Mouse (Mus musculus) embryonic facial prominence, embryonic 11.5 days (tissue): ENCODE data around the gene Znhit2. TPM values are rescaled to one million over a fixed set of nuclear protein-coding genes. Genes with fewer than 3 reads are reported as not detected.
"Not testable (repeated sequence)": the region's sequence is repeated elsewhere in the genome, so short reads cannot be mapped to it uniquely, and the experiment has no call there.

Experiments
- ATAC-seq: fragments of 200-750 bp; cut with Nextera tagmentation; replicated peaks from 2 replicates; pipeline ENCODE4 v1.8.0; 2017; ENCODE audit warnings: low read depth; ENCODE audit not compliant: insufficient number of reproducible peaks, low FRiP score, low TSS enrichment
- DNase-seq: peaks from one replicate; pipeline ENCODE4 v3.0.0-alpha.2; 2015; ENCODE audit warnings: low spot score
- H3K27ac ChIP-seq: fragments of 300-500 bp; sonication (generic); replicated peaks from 2 replicates; pipeline ENCODE4 v1.5.1; 2014; ENCODE audit warnings: mild to moderate bottlenecking, low read depth, low read length, control low read depth
- H3K27me3 ChIP-seq: fragments of 300-500 bp; sonication (generic); 2 replicates; pipeline ENCODE4 v1.6.1; 2014; ENCODE audit warnings: mild to moderate bottlenecking, low read length, moderate library complexity, mixed read lengths; ENCODE audit not compliant: control insufficient read depth, insufficient read depth
- H3K36me3 ChIP-seq: fragments of 300-500 bp; sonication (generic); replicated peaks from 2 replicates; pipeline ENCODE4 v1.6.1; 2014; ENCODE audit warnings: low read depth, mild to moderate bottlenecking, low read length, moderate library complexity, mixed read lengths; ENCODE audit not compliant: control insufficient read depth, insufficient read depth
- H3K4me1 ChIP-seq: fragments of 300-500 bp; sonication (generic); 2 replicates; pipeline ENCODE4 v1.6.1; 2014; ENCODE audit warnings: low read length, mixed read lengths; ENCODE audit not compliant: control insufficient read depth, insufficient read depth
- H3K4me2 ChIP-seq: fragments of 300-500 bp; sonication (generic); 2 replicates; pipeline ENCODE4 v1.6.1; 2014; ENCODE audit warnings: low read depth, mild to moderate bottlenecking, control low read depth, low read length, moderate library complexity
- H3K4me3 ChIP-seq: fragments of 300-500 bp; sonication (generic); 2 replicates; pipeline ENCODE4 v1.5.1; 2014; ENCODE audit warnings: low read depth, low read length, control low read depth
- H3K9ac ChIP-seq: fragments of 300-500 bp; sonication (generic); replicated peaks from 2 replicates; pipeline ENCODE4 v1.6.1; 2014; ENCODE audit warnings: mild to moderate bottlenecking, control low read depth, low read length
- H3K9me3 ChIP-seq: fragments of 300-500 bp; sonication (generic); replicated peaks from 2 replicates; pipeline ENCODE4 v1.6.1; 2016; ENCODE audit warnings: mild to moderate bottlenecking, low read length, inconsistent platforms, mixed read lengths; ENCODE audit not compliant: control insufficient read depth
- WGBS: fragments of 180-500 bp; shearing (Covaris S2); extraction: QIAGEN DNeasy Blood & Tissue Kit; methylation state at CpG from one replicate; pipeline ENCODE4 v1.1.7; 2014; 5-methylcytosine and 5-hydroxymethylcytosine counted together
- polyA plus RNA-seq: library from polyadenylated mRNA; unstranded; fragments of >200 nt; fragmentation: Nextera tagmentation; extraction: Ambion mirVana; gene quantifications from 2 replicates; pipeline ENCODE4 v1.2.1, GENCODE M21; 2014

The Znhit2 gene
- polyA plus RNA-seq, 1 experiment from 2014 or later, result 44.2 TPM

GRCm38 (mm10) chr19:6040002-6040401 is 21.0 kb upstream of the Znhit2 start:
- no peak overlapping the region for H3K4me3 ChIP-seq
- DNase-seq (no peak), ATAC-seq (no peak)
- H3K9ac ChIP-seq, result no peak overlapping the region
- no peaks in the 10 kb centered on the region for H3K27me3 ChIP-seq
- H3K4me2 ChIP-seq, result no peak overlapping the region
- H3K9me3 ChIP-seq, result no peaks in the 10 kb centered on the region
- no peaks in the 10 kb centered on the region for H3K36me3 ChIP-seq
- H3K27ac ChIP-seq, result no peak overlapping the region
- no peaks in the 10 kb centered on the region for H3K4me1 ChIP-seq

- no peak for DNase-seq
- Histone ChIP-seq H3K4me1 (no peaks in the 10 kb centered on the region), H3K9me3 (no peaks in the 10 kb centered on the region), H3K27ac (no peak overlapping the region), H3K36me3 (no peaks in the 10 kb centered on the region), H3K27me3 (no peaks in the 10 kb centered on the region), H3K4me2 (no peak overlapping the region), H3K9ac (no peak overlapping the region), H3K4me3 (no peak overlapping the region)
- ATAC-seq, result no peak
- 83% methylated on average over 9 of the region's 9 CpGs for WGBS
These were observed 18.7 kb upstream of the Znhit2 start for GRCm38 (mm10) chr19:6042293-6042692.

GRCm38 (mm10) chr19:6044102-6044501 is 16.9 kb upstream of the Znhit2 start:
- not testable (repeated sequence) for H3K9me3 ChIP-seq, H3K9ac ChIP-seq, H3K4me1 ChIP-seq, H3K27me3 ChIP-seq, H3K36me3 ChIP-seq, H3K4me2 ChIP-seq, H3K4me3 ChIP-seq, ATAC-seq, H3K27ac ChIP-seq
- 71% methylated on average over 4 of the region's 4 CpGs for WGBS
- DNase-seq, result peak; percentile 47

- DNase-seq (no peak), ATAC-seq (peak; percentile 37)
- H3K27ac ChIP-seq, result peak overlapping the region; percentile 72
- H3K4me1 ChIP-seq, result peaks cover 4% of the 10 kb centered on the region; the same call in 1 of the 2 replicates
- no peaks in the 10 kb centered on the region for H3K27me3 ChIP-seq
- peak overlapping the region; percentile 50 for H3K4me2 ChIP-seq
- WGBS, result 18% methylated on average over 20 of the region's 20 CpGs
- H3K4me3 ChIP-seq, result peak overlapping the region; percentile 93
- peak overlapping the region; percentile 92 for H3K9ac ChIP-seq
- H3K36me3 ChIP-seq, result peaks cover 14% of the 10 kb centered on the region
- H3K9me3 ChIP-seq, result no peaks in the 10 kb centered on the region
These were observed 15.4 kb upstream of the Znhit2 start for GRCm38 (mm10) chr19:6045366-6046293.

GRCm38 (mm10) chr19:6046294-6047153 is 14.5 kb upstream of the Znhit2 start, which contains the start of gene Syvn1:
Gene Syvn1, plus strand, starts transcription at chr19:6046576.
- peak; percentile 91 for ATAC-seq
- Histone ChIP-seq H3K4me2 (peak within 1 kb of the TSS; percentile 93), H3K27ac (peak within 1 kb of the TSS; percentile 99), H3K36me3 (peaks cover 17% of the 10 kb centered on the region), H3K4me1 (peaks cover 4% of the 10 kb centered on the region; the same call in 1 of the 2 replicates), H3K4me3 (peak within 1 kb of the TSS; percentile 93), H3K9ac (peak within 1 kb of the TSS; percentile 92), H3K9me3 (no peaks in the 10 kb centered on the region), H3K27me3 (no peaks in the 10 kb centered on the region)
- under 1% methylated on average over 65 of the region's 65 CpGs for WGBS
- peak; percentile 95 for DNase-seq

GRCm38 (mm10) chr19:6047154-6047898 is 13.7 kb upstream of the Znhit2 start:
- no peak for ATAC-seq
- Histone ChIP-seq H3K27ac (peak overlapping the region; percentile 99), H3K27me3 (no peaks in the 10 kb centered on the region), H3K4me3 (peak overlapping the region; percentile 93), H3K9me3 (no peaks in the 10 kb centered on the region), H3K9ac (peak overlapping the region; percentile 92), H3K36me3 (peaks cover 17% of the 10 kb centered on the region), H3K4me2 (peak overlapping the region; percentile 93), H3K4me1 (peaks cover 4% of the 10 kb centered on the region; the same call in 1 of the 2 replicates)
- 2% methylated on average over 44 of the region's 44 CpGs for WGBS
- DNase-seq, result no peak

- Histone ChIP-seq H3K36me3 (peaks cover 17% of the 10 kb centered on the region), H3K27ac (no peak overlapping the region)
These were observed 13.2 kb upstream of the Znhit2 start for GRCm38 (mm10) chr19:6047899-6048166.

More at GRCm38 (mm10) chr19:6047899-6048166, 13.2 kb upstream of the Znhit2 start:
- peak overlapping the region; percentile 93 for H3K4me3 ChIP-seq
- 86% methylated on average over 8 of the region's 8 CpGs for WGBS
- H3K4me1 ChIP-seq, result peaks cover 4% of the 10 kb centered on the region; the same call in 1 of the 2 replicates
- H3K9me3 ChIP-seq, result no peaks in the 10 kb centered on the region
- ATAC-seq (no peak), DNase-seq (no peak)
- H3K27me3 ChIP-seq, result no peaks in the 10 kb centered on the region
- H3K9ac ChIP-seq, result no peak overlapping the region
- peak overlapping the region; percentile 93 for H3K4me2 ChIP-seq
